Mouse (Mus musculus) liver, adult 2 months (tissue): ENCODE results near the gene Lpp.

Experiments used
- CTCF ChIP-seq: fragments of 200-500 bp; IDR thresholded peaks from 2 replicates; pipeline ENCODE4 v1.5.1; 2011; ENCODE audit warnings: low read depth, low read length, control low read depth
- POLR2A ChIP-seq: fragments of 200-500 bp; IDR thresholded peaks from 2 replicates; pipeline ENCODE4 v1.6.1; 2011; ENCODE audit warnings: low read length, control low read depth; ENCODE audit not compliant: insufficient read depth; ENCODE audit errors: extremely low read depth

- TF ChIP-seq POLR2A (no peak), CTCF (no peak)
Measured at GRCm38 (mm10) chr16:24351811-24352210, 41.5 kb upstream of the Lpp start.
